Mouse (Mus musculus) hindbrain, embryonic 12.5 days (tissue): ENCODE measurements around the gene Ldlrad3. TPM values are rescaled to one million over a fixed set of nuclear protein-coding genes. Genes with fewer than 3 reads are reported as not detected.
A peak's percentile ranks its signal among the peaks of the same experiment; 100 is the strongest.

Experiments used
- ATAC-seq: fragments of 200-750 bp; cut with Nextera tagmentation; 2 replicates; pipeline ENCODE4 v1.8.0; 2017; ENCODE audit warnings: moderate TSS enrichment; ENCODE audit not compliant: low FRiP score
- H3K27ac ChIP-seq: fragments of 300-500 bp; sonication (generic); 2 replicates; pipeline ENCODE4 v1.5.1; 2016; ENCODE audit warnings: mild to moderate bottlenecking
- H3K27me3 ChIP-seq: fragments of 300-500 bp; sonication (generic); 2 replicates; pipeline ENCODE4 v1.6.1; 2016; ENCODE audit warnings: mild to moderate bottlenecking
- H3K36me3 ChIP-seq: fragments of 300-500 bp; sonication (generic); 2 replicates; pipeline ENCODE4 v1.6.1; 2016; ENCODE audit warnings: mild to moderate bottlenecking
- H3K4me1 ChIP-seq: fragments of 300-500 bp; sonication (generic); 2 replicates; pipeline ENCODE4 v1.6.1; 2016
- H3K4me2 ChIP-seq: fragments of 300-500 bp; sonication (generic); replicated peaks from 2 replicates; pipeline ENCODE4 v1.6.1; 2016; ENCODE audit warnings: mild to moderate bottlenecking
- H3K4me3 ChIP-seq: fragments of 300-500 bp; sonication (generic); 2 replicates; pipeline ENCODE4 v1.5.1; 2016; ENCODE audit warnings: mild to moderate bottlenecking
- H3K9ac ChIP-seq: fragments of 300-500 bp; sonication (generic); 2 replicates; pipeline ENCODE4 v1.6.1; 2016; ENCODE audit warnings: mild to moderate bottlenecking, moderate library complexity
- H3K9me3 ChIP-seq: fragments of 300-500 bp; sonication (generic); replicated peaks from 2 replicates; pipeline ENCODE4 v1.6.1; 2016; ENCODE audit warnings: mild to moderate bottlenecking
- WGBS: fragments of 180-500 bp; shearing (Covaris S2); methylation state at CpG from one replicate; pipeline ENCODE4 v1.1.7; 2016; 5-methylcytosine and 5-hydroxymethylcytosine counted together
- polyA plus RNA-seq: library from polyadenylated mRNA; unstranded; fragments of >200 nt; fragmentation: Nextera tagmentation; extraction: Ambion mirVana; gene quantifications from 2 replicates; pipeline ENCODE4 v1.2.1, GENCODE M21; 2016

Gene Ldlrad3
- polyA plus RNA-seq, 1 experiment from 2014 or later, result 54.9 TPM

GRCm38 (mm10) chr2:102033818-102034512 is 152.2 kb downstream of the Ldlrad3 start:
- Histone ChIP-seq H3K27ac (no peak overlapping the region), H3K4me1 (peaks cover 57% of the 10 kb centered on the region)

GRCm38 (mm10) chr2:102032713-102033343 is 153.4 kb downstream of the Ldlrad3 start:
- Histone ChIP-seq H3K36me3 (no peaks in the 10 kb centered on the region), H3K4me2 (no peak overlapping the region), H3K4me3 (no peak overlapping the region), H3K27ac (no peak overlapping the region; the same call in 1 of the 2 replicates), H3K9me3 (no peaks in the 10 kb centered on the region), H3K27me3 (no peaks in the 10 kb centered on the region), H3K4me1 (peaks cover 48% of the 10 kb centered on the region), H3K9ac (no peak overlapping the region)
- WGBS, result 72% methylated on average over 9 of the region's 9 CpGs
- ATAC-seq, result no peak

More at GRCm38 (mm10) chr2:102033818-102034512, 152.2 kb downstream of the Ldlrad3 start:
- H3K36me3 ChIP-seq, result no peaks in the 10 kb centered on the region
- no peak overlapping the region for H3K4me2 ChIP-seq
- no peaks in the 10 kb centered on the region for H3K27me3 ChIP-seq
- H3K9ac ChIP-seq, result no peak overlapping the region
- 67% methylated on average over 9 of the region's 9 CpGs for WGBS
- H3K4me3 ChIP-seq, result no peak overlapping the region
- no peaks in the 10 kb centered on the region for H3K9me3 ChIP-seq
- ATAC-seq, result no peak

- Histone ChIP-seq H3K9ac (no peak overlapping the region), H3K36me3 (no peaks in the 10 kb centered on the region), H3K9me3 (no peaks in the 10 kb centered on the region), H3K4me3 (no peak overlapping the region), H3K27ac (no peak overlapping the region; the same call in 1 of the 2 replicates), H3K27me3 (no peaks in the 10 kb centered on the region), H3K4me1 (peaks cover 39% of the 10 kb centered on the region), H3K4me2 (no peak overlapping the region)
- 27% methylated on average over 5 of the region's 5 CpGs for WGBS
- ATAC-seq, result peak; percentile 29; the same call in 1 of the 2 replicates
Measured at GRCm38 (mm10) chr2:102030652-102031051, 155.5 kb downstream of the Ldlrad3 start.

GRCm38 (mm10) chr2:102030152-102030551 is 156.0 kb downstream of the Ldlrad3 start:
- H3K9me3 ChIP-seq, result no peaks in the 10 kb centered on the region
- peaks cover 39% of the 10 kb centered on the region for H3K4me1 ChIP-seq
- no peak for ATAC-seq
- no peaks in the 10 kb centered on the region for H3K27me3 ChIP-seq
- H3K4me3 ChIP-seq, result no peak overlapping the region
- no peak overlapping the region for H3K9ac ChIP-seq
- H3K36me3 ChIP-seq, result no peaks in the 10 kb centered on the region
- WGBS, result 84% methylated on average over 6 of the region's 6 CpGs
- H3K4me2 ChIP-seq, result no peak overlapping the region
- H3K27ac ChIP-seq, result peak overlapping the region; percentile 58; the same call in 1 of the 2 replicates

GRCm38 (mm10) chr2:102029682-102030081 is 156.5 kb downstream of the Ldlrad3 start:
- Histone ChIP-seq H3K4me1 (peaks cover 39% of the 10 kb centered on the region), H3K9me3 (no peaks in the 10 kb centered on the region), H3K4me3 (no peak overlapping the region), H3K9ac (no peak overlapping the region), H3K27me3 (no peaks in the 10 kb centered on the region), H3K36me3 (no peaks in the 10 kb centered on the region), H3K4me2 (no peak overlapping the region), H3K27ac (peak overlapping the region; percentile 58; the same call in 1 of the 2 replicates)
- ATAC-seq, result peak; percentile 18; the same call in 1 of the 2 replicates
- 67% methylated on average over 5 of the region's 5 CpGs for WGBS

- 69% methylated on average over 7 of the region's 7 CpGs for WGBS
- Histone ChIP-seq H3K36me3 (no peaks in the 10 kb centered on the region), H3K27ac (no peak overlapping the region), H3K4me3 (no peak overlapping the region), H3K27me3 (no peaks in the 10 kb centered on the region), H3K4me1 (peaks cover 19% of the 10 kb centered on the region), H3K9me3 (no peaks in the 10 kb centered on the region), H3K9ac (no peak overlapping the region), H3K4me2 (no peak overlapping the region)
- no peak for ATAC-seq
Measured at GRCm38 (mm10) chr2:102027265-102027664, 158.9 kb downstream of the Ldlrad3 start.

- ATAC-seq, result no peak
- WGBS, result 90% methylated on average over 9 of the region's 9 CpGs
- Histone ChIP-seq H3K9ac (no peak overlapping the region), H3K27me3 (no peaks in the 10 kb centered on the region), H3K4me1 (peaks cover 27% of the 10 kb centered on the region), H3K4me3 (no peak overlapping the region), H3K36me3 (no peaks in the 10 kb centered on the region), H3K4me2 (no peak overlapping the region), H3K27ac (no peak overlapping the region), H3K9me3 (no peaks in the 10 kb centered on the region)
Measured at GRCm38 (mm10) chr2:102026156-102026555, 160.0 kb downstream of the Ldlrad3 start.

- Histone ChIP-seq H3K9ac (no peak overlapping the region), H3K4me1 (peaks cover 15% of the 10 kb centered on the region), H3K27ac (no peak overlapping the region), H3K4me3 (no peak overlapping the region), H3K36me3 (no peaks in the 10 kb centered on the region), H3K4me2 (no peak overlapping the region), H3K27me3 (no peaks in the 10 kb centered on the region), H3K9me3 (no peaks in the 10 kb centered on the region)
- 85% methylated on average over 8 of the region's 8 CpGs for WGBS
- peak; percentile 28; the same call in 1 of the 2 replicates for ATAC-seq
Measured at GRCm38 (mm10) chr2:102024483-102024882, 161.7 kb downstream of the Ldlrad3 start.

- no peak overlapping the region for H3K9ac ChIP-seq
- H3K27me3 ChIP-seq, result no peaks in the 10 kb centered on the region
- H3K27ac ChIP-seq, result peak overlapping the region; percentile 58; the same call in 1 of the 2 replicates
- 55% methylated on average over 11 of the region's 11 CpGs for WGBS
- no peak for ATAC-seq
- H3K4me2 ChIP-seq, result no peak overlapping the region
- H3K4me1 ChIP-seq, result peaks cover 10% of the 10 kb centered on the region
- H3K36me3 ChIP-seq, result no peaks in the 10 kb centered on the region
- H3K9me3 ChIP-seq, result no peaks in the 10 kb centered on the region
- H3K4me3 ChIP-seq, result no peak overlapping the region
Measured at GRCm38 (mm10) chr2:102021371-102022084, 164.7 kb downstream of the Ldlrad3 start.

- ATAC-seq, result no peak
- no peak overlapping the region for H3K9ac ChIP-seq
- H3K27me3 ChIP-seq, result no peaks in the 10 kb centered on the region
- H3K27ac ChIP-seq, result no peak overlapping the region
- H3K4me2 ChIP-seq, result no peak overlapping the region
- no peaks in the 10 kb centered on the region for H3K36me3 ChIP-seq
- 94% methylated on average over 3 of the region's 3 CpGs for WGBS
- no peak overlapping the region for H3K4me3 ChIP-seq
- H3K9me3 ChIP-seq, result no peaks in the 10 kb centered on the region
- peaks cover 15% of the 10 kb centered on the region for H3K4me1 ChIP-seq
Measured at GRCm38 (mm10) chr2:102020546-102020945, 165.6 kb downstream of the Ldlrad3 start.

- no peak for ATAC-seq
- Histone ChIP-seq H3K27me3 (no peaks in the 10 kb centered on the region), H3K27ac (no peak overlapping the region), H3K4me3 (no peak overlapping the region), H3K9me3 (no peaks in the 10 kb centered on the region), H3K4me2 (no peak overlapping the region), H3K4me1 (peaks cover 16% of the 10 kb centered on the region), H3K36me3 (0 out of 2 replicates have a peak, but pooled peaks cover 2% of the 10 kb centered on the region), H3K9ac (no peak overlapping the region)
- WGBS, result 84% methylated on average over 6 of the region's 6 CpGs
Measured at GRCm38 (mm10) chr2:102014538-102015113, 171.6 kb downstream of the Ldlrad3 start.
